Mouse (Mus musculus) adipocyte (in vitro differentiated cells): ENCODE results near the gene Islr2.
"Not testable (repeated sequence)": the region's sequence is repeated elsewhere in the genome, so short reads cannot be mapped to it uniquely, and the experiment has no call there.

Experiments
- DNase-seq: peaks from one replicate; pipeline ENCODE4 v3.0.0-alpha.2; 2016; ENCODE audit warnings: low spot score

Islr2 gene

DNA sequence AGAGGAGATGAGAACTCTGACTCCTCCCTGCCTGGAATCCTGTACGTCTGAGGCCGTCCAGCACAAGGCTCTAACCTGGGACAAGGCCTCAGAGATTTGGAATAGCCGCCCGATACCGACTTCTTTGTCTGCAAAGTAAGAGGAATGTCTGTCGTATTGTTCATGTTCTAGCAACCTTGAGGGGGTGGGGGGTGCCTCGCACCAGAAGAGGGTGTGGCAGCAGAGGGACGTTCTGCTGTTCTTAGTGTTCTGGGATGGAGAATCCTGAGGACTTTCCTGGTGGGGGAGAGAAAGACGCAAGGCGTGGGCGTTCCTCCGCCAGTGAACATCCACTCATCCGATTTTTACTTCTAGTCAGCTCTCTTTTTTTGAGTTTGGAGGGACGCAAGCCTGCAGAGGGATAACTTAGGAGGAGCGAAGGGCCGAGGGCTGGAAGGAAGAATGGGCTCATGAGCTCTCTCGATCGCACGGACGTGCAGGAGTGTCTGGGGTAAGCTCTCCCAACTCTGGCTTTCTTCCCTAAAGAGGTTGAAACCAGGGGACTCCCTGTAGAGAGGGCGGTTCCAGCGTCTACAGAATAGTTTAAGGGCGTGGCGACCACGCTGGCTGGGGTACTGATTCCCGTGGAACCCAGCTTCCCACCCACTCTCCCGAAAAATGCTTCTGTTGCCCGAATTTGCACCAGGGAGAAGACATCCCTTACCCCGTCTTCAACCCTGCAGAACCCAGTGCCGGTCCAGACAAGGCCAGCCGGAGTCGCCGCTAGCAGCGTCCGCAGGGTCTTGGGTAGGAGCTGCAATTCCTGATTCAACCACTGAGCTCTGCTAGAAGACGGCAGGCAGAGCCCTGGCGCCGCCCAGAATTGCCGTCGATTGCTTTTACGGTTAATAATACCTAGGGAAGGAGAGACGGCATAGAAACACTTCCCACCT lies at the start of gene Islr2, which contains the start of gene Islr:
Gene Islr2 (minus strand): TSS at position 804 of the 932 bp plus-strand sequence.
Gene Islr (minus strand): TSS at position 791 of the 932 bp plus-strand sequence.
- no peak for DNase-seq

DNA sequence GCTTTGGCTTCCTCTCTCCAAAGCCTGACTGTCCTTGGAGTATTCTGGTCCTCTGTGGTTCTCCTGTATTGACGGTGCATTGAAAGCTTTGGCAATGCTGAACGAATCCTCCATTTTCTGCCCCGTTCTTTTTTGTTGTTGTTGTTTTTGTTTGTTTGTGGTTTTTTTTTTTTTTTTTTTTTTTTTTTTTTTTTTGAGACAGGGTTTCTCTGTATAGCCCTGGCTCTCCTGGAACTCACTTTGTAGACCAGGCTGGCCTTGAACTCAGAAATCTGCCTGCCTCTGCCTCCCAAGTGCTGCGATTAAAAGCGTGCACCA lies 49.6 kb upstream of the Islr2 start:
- DNase-seq, result not testable (repeated sequence)

DNA sequence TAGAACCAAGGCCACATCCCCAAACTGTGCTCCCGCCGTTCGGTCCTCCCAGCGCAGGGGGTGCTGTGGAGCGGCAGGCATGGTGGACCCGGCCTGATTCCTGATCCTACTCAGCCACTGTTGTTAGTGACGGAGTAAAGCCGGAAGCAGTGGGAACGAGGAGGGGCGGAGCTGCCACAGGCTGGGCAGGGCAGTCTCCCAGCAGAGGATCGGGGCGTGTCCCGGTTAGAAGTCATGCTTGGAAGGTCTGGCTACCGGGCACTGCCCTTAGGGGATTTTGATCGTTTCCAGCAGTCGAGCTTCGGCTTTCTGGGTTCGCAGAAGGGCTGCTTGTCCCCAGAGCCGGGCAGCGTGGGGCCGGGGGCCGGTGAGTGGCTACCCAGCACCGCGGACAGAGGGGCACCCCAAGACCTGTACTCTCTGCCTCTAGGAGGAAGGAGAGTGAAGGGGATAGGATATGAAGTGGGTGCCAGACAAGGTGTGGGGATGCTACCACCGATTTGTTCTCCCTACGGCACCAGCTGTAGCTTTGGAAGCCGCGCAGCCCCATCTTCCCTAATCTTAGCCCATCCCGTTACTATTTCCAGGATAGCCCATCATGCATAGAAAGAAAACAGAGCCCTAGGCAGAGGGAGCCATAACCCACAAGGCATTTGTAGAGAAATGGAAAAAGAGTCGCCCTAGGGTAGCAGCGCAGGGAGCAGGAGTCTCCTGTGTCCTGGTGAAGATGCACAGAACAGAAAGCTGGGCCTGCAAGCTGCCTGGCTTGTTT lies 49.1 kb upstream of the Islr2 start, which contains the start of gene Stoml1:
Gene Stoml1 (plus strand): TSS at position 132 of the 772 bp plus-strand sequence.
- DNase-seq, result peak; percentile 94

DNA sequence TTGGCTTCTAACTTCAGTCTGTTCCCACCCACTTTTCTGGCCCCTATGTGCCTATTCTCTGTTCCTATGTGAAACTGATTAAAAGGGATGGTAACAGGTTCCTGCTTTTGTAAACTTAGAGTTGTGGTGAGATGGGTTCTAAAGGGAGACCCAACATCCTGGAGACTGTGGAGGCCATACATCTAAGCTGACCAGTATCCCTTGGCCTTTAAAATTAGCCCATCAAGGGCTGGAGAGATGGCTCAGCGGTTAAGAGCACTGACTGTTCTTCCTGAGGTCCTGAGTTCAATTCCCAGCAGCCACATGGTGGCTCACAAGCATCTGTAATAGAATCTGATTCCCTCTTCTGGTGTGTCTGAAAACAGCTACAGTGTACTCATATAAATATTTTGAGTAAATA lies 46.6 kb upstream of the Islr2 start:
- not testable (repeated sequence) for DNase-seq

DNA sequence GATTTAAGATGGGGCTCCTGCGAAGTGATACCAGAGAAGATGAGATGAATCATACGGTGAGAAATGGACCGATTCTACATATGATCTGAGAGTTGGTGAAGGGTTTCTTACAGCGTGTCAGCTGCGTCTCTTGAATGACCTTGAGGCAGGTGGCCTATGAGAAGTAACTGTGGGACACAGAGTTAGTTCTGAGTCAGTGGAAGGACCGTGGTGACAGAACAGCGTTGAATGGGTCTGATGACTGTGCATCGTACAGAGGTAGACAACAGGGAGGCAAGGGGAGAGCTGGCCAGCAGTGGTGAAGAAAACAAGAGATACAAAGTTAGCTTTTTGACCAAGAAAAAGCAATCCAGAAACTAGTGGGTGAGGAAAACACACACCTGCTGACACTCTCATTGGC lies 46.2 kb upstream of the Islr2 start:
- DNase-seq, result no peak

- peak; percentile 76 for DNase-seq
Observed at GRCm38 (mm10) chr9:58249592-58250192, 45.6 kb upstream of the Islr2 start, which contains the start of gene Pml. TSS of gene Pml (minus strand) at chr9:58249786.

DNA sequence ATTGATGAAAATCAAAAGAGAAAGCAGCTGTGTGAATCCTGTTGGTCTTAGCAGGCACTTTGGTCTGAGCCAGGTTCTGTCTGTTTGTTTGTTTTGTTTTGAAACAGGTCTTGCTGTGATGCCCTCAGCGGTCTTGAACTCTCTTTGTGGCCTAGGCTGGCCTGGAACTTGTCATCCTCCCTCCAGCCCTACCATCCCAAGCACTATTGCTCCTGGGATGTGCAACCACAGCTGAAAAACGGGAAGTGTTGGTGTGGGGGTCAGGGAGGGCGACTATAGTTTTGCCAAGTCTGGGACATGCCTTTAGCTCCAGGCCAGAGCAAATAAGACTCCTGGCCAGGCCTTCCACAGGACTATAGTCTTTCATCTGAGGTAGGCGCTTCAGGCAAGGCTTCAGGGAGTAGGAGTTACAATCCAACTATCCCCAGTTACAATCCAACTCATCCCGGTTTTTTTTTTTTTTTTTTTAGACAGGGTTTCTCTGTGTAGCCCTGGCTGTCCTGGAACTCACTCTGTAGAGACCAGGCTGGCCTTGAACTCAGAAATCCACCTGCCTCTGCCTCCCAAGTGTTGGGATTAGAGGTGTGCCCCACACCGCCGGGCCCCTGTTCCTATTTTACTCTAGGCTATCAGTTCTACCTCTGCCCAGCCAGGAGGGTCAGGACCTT lies 44.8 kb upstream of the Islr2 start:
- peak; percentile 11 for DNase-seq

DNA sequence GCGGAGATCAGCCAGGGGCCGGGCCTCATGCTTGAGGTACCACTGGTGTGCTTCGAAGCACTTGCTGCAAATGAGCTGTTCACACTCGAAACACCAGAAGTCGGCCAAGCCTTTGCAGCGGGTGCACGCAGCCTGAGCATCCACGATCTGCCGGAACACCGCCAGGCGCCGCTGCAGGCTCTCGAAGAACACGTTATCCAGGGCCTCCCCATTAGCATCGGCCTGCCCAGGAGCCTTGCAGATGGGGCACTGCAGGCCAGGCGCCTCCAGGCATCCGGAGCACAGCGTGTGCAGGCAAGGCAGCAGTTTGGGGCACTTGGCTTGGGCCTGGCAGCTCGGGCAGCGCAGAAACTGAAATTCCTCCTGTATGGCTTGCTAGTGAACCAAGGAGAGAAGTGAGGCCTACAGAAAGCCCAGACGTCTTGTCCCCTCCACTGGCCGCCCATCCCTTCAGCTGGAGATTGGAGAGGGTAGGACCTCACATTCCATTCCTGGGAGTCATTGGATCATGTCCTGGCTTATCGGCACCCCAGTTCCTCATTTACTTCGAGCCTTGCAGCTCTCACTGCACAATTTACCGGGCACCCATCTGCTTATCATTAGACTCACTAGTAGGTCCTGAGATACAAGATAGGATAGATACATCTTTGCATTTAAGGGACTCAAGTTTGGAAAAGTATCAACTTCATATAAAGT lies 43.1 kb upstream of the Islr2 start:
- DNase-seq, result peak; percentile 87

DNA sequence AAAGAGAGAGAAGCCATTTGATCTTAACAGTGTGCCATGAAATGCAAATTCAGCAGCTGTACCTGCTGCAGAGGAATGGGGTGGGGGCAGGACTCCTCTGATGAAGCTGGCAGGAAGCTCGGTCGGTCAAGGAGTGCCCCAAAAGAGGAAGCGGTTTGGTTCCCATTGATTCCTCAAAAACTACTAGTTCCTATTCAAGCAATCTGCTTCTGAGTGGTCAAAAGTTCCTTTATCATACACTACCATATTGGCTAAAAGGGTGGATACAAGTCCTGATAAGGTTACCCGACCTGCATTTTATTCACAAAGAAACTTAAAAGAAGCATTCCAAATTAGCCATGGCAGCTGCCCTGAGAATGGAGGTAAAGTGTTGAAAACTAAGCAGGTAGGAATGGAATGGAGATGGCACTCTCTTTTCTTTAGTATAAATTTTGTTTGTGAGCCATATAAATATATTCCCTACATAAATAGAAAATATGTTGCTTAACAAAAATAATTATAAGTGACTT lies 42.0 kb upstream of the Islr2 start:
- DNase-seq, result no peak

- DNase-seq, result no peak
Observed at GRCm38 (mm10) chr9:58243696-58244095, 39.6 kb upstream of the Islr2 start.

DNA sequence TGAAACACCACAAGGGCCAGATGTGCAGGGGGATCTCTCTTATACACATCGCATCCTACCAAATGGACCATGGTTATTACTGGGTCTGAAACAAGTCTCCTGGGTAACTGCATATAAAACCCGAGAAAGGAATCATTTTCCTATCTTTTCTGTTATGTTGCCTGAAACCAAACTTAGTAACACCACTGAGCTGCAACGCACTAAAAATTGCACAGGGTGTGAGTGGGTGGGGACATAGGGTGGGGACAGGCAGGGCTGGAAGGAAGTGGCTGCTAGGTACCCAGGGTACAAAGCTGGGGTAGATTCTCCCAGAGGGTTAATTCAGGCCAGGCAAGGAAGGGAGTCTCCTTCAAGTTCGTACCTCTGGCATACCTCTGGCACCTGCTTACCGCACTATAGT lies 38.6 kb upstream of the Islr2 start:
- DNase-seq, result no peak

- DNase-seq, result peak; percentile 12
Observed at GRCm38 (mm10) chr9:58241780-58242485, 37.8 kb upstream of the Islr2 start.

GRCm38 (mm10) chr9:58234502-58235015 lies 30.4 kb upstream of the Islr2 start:
- no peak for DNase-seq

DNA sequence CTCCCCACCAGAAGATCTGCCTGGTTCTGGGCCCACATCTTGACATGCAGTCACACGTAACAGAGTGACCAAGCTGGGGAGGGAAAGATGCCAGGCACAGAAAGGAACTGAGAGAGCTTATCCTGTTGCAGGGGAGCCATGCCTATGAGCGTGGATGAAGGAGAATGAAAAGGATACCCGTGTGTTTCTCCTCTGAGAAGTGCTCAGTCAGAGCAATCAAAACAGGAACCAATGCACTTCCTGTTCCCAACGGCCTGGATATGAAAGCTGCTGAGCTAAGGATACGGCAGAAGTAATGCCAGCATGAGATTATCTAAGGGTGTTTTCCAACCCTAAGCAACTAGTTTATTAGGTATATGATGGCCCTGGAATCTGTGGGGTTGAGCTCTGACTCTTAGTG lies 28.3 kb upstream of the Islr2 start:
- DNase-seq, result no peak

GRCm38 (mm10) chr9:58231746-58232145 lies 27.6 kb upstream of the Islr2 start:
- no peak for DNase-seq

GRCm38 (mm10) chr9:58228777-58229466 lies 24.8 kb upstream of the Islr2 start:
- no peak for DNase-seq

GRCm38 (mm10) chr9:58225915-58226913 lies 22.1 kb upstream of the Islr2 start:
- peak; percentile 73 for DNase-seq

GRCm38 (mm10) chr9:58224356-58224755 lies 20.2 kb upstream of the Islr2 start:
- no peak for DNase-seq
